Mouse (Mus musculus) brown adipose tissue, adult 24 weeks (tissue): ENCODE measurements around the gene D430041D05Rik. TPM values are rescaled to one million over a fixed set of nuclear protein-coding genes. Genes with fewer than 3 reads are reported as not detected.

Experiments
- H3K27ac ChIP-seq: fragments of 200-500 bp; replicated peaks from 2 replicates; pipeline ENCODE4 v1.5.1; 2012; ENCODE audit warnings: low read depth, mild to moderate bottlenecking, low read length
- H3K4me1 ChIP-seq: fragments of 200-500 bp; 2 replicates; pipeline ENCODE4 v1.6.1; 2012; ENCODE audit warnings: low read length, mixed read lengths; ENCODE audit not compliant: control insufficient read depth, insufficient read depth, insufficient read length
- H3K4me3 ChIP-seq: fragments of 200-500 bp; 2 replicates; pipeline ENCODE4 v1.5.1; 2012; ENCODE audit warnings: low read depth, mild to moderate bottlenecking, low read length, moderate library complexity; ENCODE audit not compliant: insufficient read depth
- polyA plus RNA-seq: library from polyadenylated mRNA; stranded (reverse); fragments of >200 nt; gene quantifications from 2 replicates; pipeline ENCODE4 v1.2.4, GENCODE M21; 2012; ENCODE audit not compliant: missing spikeins, insufficient read depth, insufficient read length

D430041D05Rik gene
- polyA plus RNA-seq, 1 experiment = 0.12 TPM

- no peaks in the 10 kb centered on the region; the same call in 1 of the 2 replicates for H3K4me1 ChIP-seq
- no peak overlapping the region for H3K27ac ChIP-seq
- no peak overlapping the region for H3K4me3 ChIP-seq
Observed at GRCm38 (mm10) chr2:104385941-104386340, 24.9 kb downstream of the D430041D05Rik start.

- Histone ChIP-seq H3K4me3 (no peak overlapping the region), H3K27ac (no peak overlapping the region), H3K4me1 (no peaks in the 10 kb centered on the region; the same call in 1 of the 2 replicates)
Observed at GRCm38 (mm10) chr2:104383589-104383988, 27.2 kb downstream of the D430041D05Rik start.

- Histone ChIP-seq H3K27ac (no peak overlapping the region), H3K4me3 (no peak overlapping the region)
Observed at GRCm38 (mm10) chr2:104382813-104383212, 28.0 kb downstream of the D430041D05Rik start.

GRCm38 (mm10) chr2:104379304-104379703 lies 31.5 kb downstream of the D430041D05Rik start:
- H3K4me1 ChIP-seq = no peaks in the 10 kb centered on the region
- no peak overlapping the region for H3K4me3 ChIP-seq
- no peak overlapping the region for H3K27ac ChIP-seq

More at GRCm38 (mm10) chr2:104382813-104383212, 28.0 kb downstream of the D430041D05Rik start:
- H3K4me1 ChIP-seq = no peaks in the 10 kb centered on the region

- no peaks in the 10 kb centered on the region for H3K4me1 ChIP-seq
- no peak overlapping the region for H3K4me3 ChIP-seq
- H3K27ac ChIP-seq = no peak overlapping the region
Observed at GRCm38 (mm10) chr2:104378791-104379190, 32.0 kb downstream of the D430041D05Rik start.

GRCm38 (mm10) chr2:104377990-104378389 lies 32.8 kb downstream of the D430041D05Rik start:
- Histone ChIP-seq H3K4me3 (no peak overlapping the region), H3K27ac (no peak overlapping the region), H3K4me1 (no peaks in the 10 kb centered on the region)

- Histone ChIP-seq H3K4me1 (no peaks in the 10 kb centered on the region), H3K27ac (no peak overlapping the region), H3K4me3 (no peak overlapping the region)
Observed at GRCm38 (mm10) chr2:104372156-104372555, 38.7 kb downstream of the D430041D05Rik start.

GRCm38 (mm10) chr2:104371606-104372130 lies 39.1 kb downstream of the D430041D05Rik start:
- Histone ChIP-seq H3K27ac (no peak overlapping the region), H3K4me1 (no peaks in the 10 kb centered on the region), H3K4me3 (no peak overlapping the region)

- no peaks in the 10 kb centered on the region for H3K4me1 ChIP-seq
- H3K4me3 ChIP-seq = no peak overlapping the region
- no peak overlapping the region for H3K27ac ChIP-seq
Observed at GRCm38 (mm10) chr2:104367836-104368298, 42.9 kb downstream of the D430041D05Rik start.

GRCm38 (mm10) chr2:104367291-104367690 lies 43.5 kb downstream of the D430041D05Rik start:
- Histone ChIP-seq H3K4me3 (no peak overlapping the region), H3K4me1 (no peaks in the 10 kb centered on the region), H3K27ac (no peak overlapping the region)

- H3K4me3 ChIP-seq = no peak overlapping the region
- no peak overlapping the region for H3K27ac ChIP-seq
- no peaks in the 10 kb centered on the region for H3K4me1 ChIP-seq
Observed at GRCm38 (mm10) chr2:104359305-104359704, 51.5 kb downstream of the D430041D05Rik start.

- Histone ChIP-seq H3K4me3 (no peak overlapping the region), H3K4me1 (no peaks in the 10 kb centered on the region), H3K27ac (no peak overlapping the region)
Observed at GRCm38 (mm10) chr2:104358881-104359280, 51.9 kb downstream of the D430041D05Rik start.

GRCm38 (mm10) chr2:104356531-104356930 lies 54.3 kb downstream of the D430041D05Rik start:
- H3K27ac ChIP-seq = no peak overlapping the region
- no peak overlapping the region for H3K4me3 ChIP-seq
- H3K4me1 ChIP-seq = no peaks in the 10 kb centered on the region

GRCm38 (mm10) chr2:104354117-104354516 lies 56.7 kb downstream of the D430041D05Rik start:
- Histone ChIP-seq H3K4me1 (no peaks in the 10 kb centered on the region), H3K27ac (no peak overlapping the region), H3K4me3 (no peak overlapping the region)

GRCm38 (mm10) chr2:104352204-104352493 lies 58.7 kb downstream of the D430041D05Rik start:
- no peak overlapping the region for H3K4me3 ChIP-seq
- H3K4me1 ChIP-seq = no peaks in the 10 kb centered on the region

GRCm38 (mm10) chr2:104351415-104352203 lies 59.2 kb downstream of the D430041D05Rik start:
- no peak overlapping the region for H3K27ac ChIP-seq
- no peaks in the 10 kb centered on the region for H3K4me1 ChIP-seq
- H3K4me3 ChIP-seq = no peak overlapping the region

More at GRCm38 (mm10) chr2:104352204-104352493, 58.7 kb downstream of the D430041D05Rik start:
- no peak overlapping the region for H3K27ac ChIP-seq
